Comparison of ENCODE assay signal across 8 mouse cellular contexts in genomic region chr13:19158484-19158883, GRCm38 (mm10).
A peak's percentile ranks its signal among the peaks of the same experiment; 100 is the strongest.
DNase-seq lines count a peak whose midpoint lies in the region; ATAC-seq and TF ChIP-seq lines count a peak whose summit lies in the region.

No protein-coding gene starts in this region.

- 0 out of 2 replicates have a peak, but pooled peaks cover 4% of the 10 kb centered on the region for H3K9me3 ChIP-seq in heart, embryonic 12.5 days (replicated peaks)
- no peaks in the 10 kb centered on the region for H3K9me3 ChIP-seq in liver, embryonic 14.5 days (ENCODE audit: control insufficient read depth, low read length)
- no peaks in the 10 kb centered on the region for H3K9me3 ChIP-seq in stomach, postnatal 0 days (ENCODE audit: control insufficient read depth, low read length)

- H3K36me3 ChIP-seq in heart, embryonic 12.5 days = no peaks in the 10 kb centered on the region
- H3K36me3 ChIP-seq in liver, embryonic 14.5 days (replicated peaks; ENCODE audit: control insufficient read depth, insufficient read depth, low read depth) = no peaks in the 10 kb centered on the region
- no peaks in the 10 kb centered on the region for H3K36me3 ChIP-seq in stomach, postnatal 0 days (ENCODE audit: control insufficient read depth, insufficient read depth, low read length)

- intact Hi-C loops in heart, postnatal 10 days (cut with DNase I) = loop anchor here (5.0 kb wide), 1 partner anchor 524 kb away; no protein-coding TSS in a partner anchor

- no peak for TF ChIP-seq EP300 in liver, embryonic 14.5 days (IDR thresholded peaks at IDR 0.05; ENCODE audit: low read depth)
- no peak for TF ChIP-seq EP300 in stomach, postnatal 0 days (optimal IDR thresholded peaks at IDR 0.05)

- H3K27ac ChIP-seq in heart, embryonic 12.5 days (ENCODE audit: poor library complexity, severe bottlenecking) = no peak overlapping the region
- no peak overlapping the region for H3K27ac ChIP-seq in liver, embryonic 14.5 days
- H3K27ac ChIP-seq in stomach, postnatal 0 days (replicated peaks) = no peak overlapping the region

- TF ChIP-seq CTCF in liver, embryonic 14.5 days (IDR thresholded peaks at IDR 0.05; ENCODE audit: low read depth) = peak; percentile 79
- TF ChIP-seq CTCF in stomach, postnatal 0 days (IDR thresholded peaks at IDR 0.05; ENCODE audit: low read depth) = peak; percentile 89

- ATAC-seq in heart, embryonic 12.5 days (ENCODE audit: insufficient number of reproducible peaks, low FRiP score) = no peak
- ATAC-seq in liver, embryonic 14.5 days (ENCODE audit: insufficient read depth) = no peak
- no peak for ATAC-seq in stomach, postnatal 0 days (ENCODE audit: low FRiP score, low TSS enrichment)

- H3K27me3 ChIP-seq in heart, embryonic 12.5 days (replicated peaks) = no peaks in the 10 kb centered on the region
- H3K27me3 ChIP-seq in liver, embryonic 14.5 days (ENCODE audit: control insufficient read depth, insufficient read depth, low read length) = no peaks in the 10 kb centered on the region
- no peaks in the 10 kb centered on the region for H3K27me3 ChIP-seq in stomach, postnatal 0 days (ENCODE audit: control insufficient read depth, insufficient read depth, low read length)

- DNase-seq in heart, postnatal 10 days = peak; percentile 30 to 67
- DNase-seq in urinary bladder, postnatal 36 days (ENCODE audit: low spot score in 2 of 2) = peak; percentile 17 to 19
- DNase-seq in urinary bladder, postnatal 10 days (ENCODE audit: low spot score) = no peak
- DNase-seq in cerebellum, postnatal 25 days = peak; percentile 62 to 78
- peak; percentile 47 for DNase-seq in heart, postnatal 4 days
- peak in 1 of 3 experiments; percentile 37 for DNase-seq in liver, embryonic 14.5 days (ENCODE audit: low read depth in 3 of 3, low spot score in 3 of 3)
- DNase-seq in stomach, postnatal 0 days (ENCODE audit: low spot score) = no peak

- WGBS in heart, embryonic 12.5 days = 30% methylated on average over 4 of the region's 4 CpGs
- WGBS in liver, embryonic 14.5 days (ENCODE audit: insufficient replicate concordance) = 18% methylated on average over 4 of the region's 4 CpGs
- 23% methylated on average over 4 of the region's 4 CpGs for WGBS in stomach, postnatal 0 days

- no peak overlapping the region for H3K4me3 ChIP-seq in heart, embryonic 12.5 days
- H3K4me3 ChIP-seq in liver, embryonic 14.5 days (ENCODE audit: insufficient read depth in 1 of 2, low read depth in 2 of 2, low read length in 2 of 2) = no peak overlapping the region
- no peak overlapping the region for H3K4me3 ChIP-seq in stomach, postnatal 0 days (ENCODE audit: low read depth, low read length)

- H3K4me2 ChIP-seq in heart, embryonic 12.5 days = no peak overlapping the region
- no peak overlapping the region for H3K4me2 ChIP-seq in liver, embryonic 14.5 days (ENCODE audit: low read depth)
- H3K4me2 ChIP-seq in stomach, postnatal 0 days (replicated peaks; ENCODE audit: low read depth) = no peak overlapping the region

- H3K4me1 ChIP-seq in heart, embryonic 12.5 days (replicated peaks) = no peaks in the 10 kb centered on the region
- 0 out of 4 replicates have a peak, but pooled peaks cover 0 to 2% of the 10 kb centered on the region in 2 experiments for H3K4me1 ChIP-seq in liver, embryonic 14.5 days (replicated peaks; ENCODE audit: control insufficient read depth in 2 of 2, insufficient read depth in 2 of 2, low read length in 1 of 2)
- H3K4me1 ChIP-seq in stomach, postnatal 0 days (replicated peaks; ENCODE audit: control insufficient read depth, insufficient read depth) = no peaks in the 10 kb centered on the region

- no peak overlapping the region for H3K9ac ChIP-seq in heart, embryonic 12.5 days
- H3K9ac ChIP-seq in liver, embryonic 14.5 days (replicated peaks) = no peak overlapping the region
- no peak overlapping the region for H3K9ac ChIP-seq in stomach, postnatal 0 days (ENCODE audit: low read length)

Comparison
In these comparisons a context has a peak if more than half of its experiments do, and no peak if none do; other contexts are left out.
1. DNase-seq: peak in heart, postnatal 10 days (2 of 2), urinary bladder, postnatal 36 days (2 of 2), cerebellum, postnatal 25 days (2 of 2) and heart, postnatal 4 days (single experiment); none in urinary bladder, postnatal 10 days (single experiment) and stomach, postnatal 0 days (single experiment).